Mouse (Mus musculus) left cerebral cortex, postnatal 10 days (tissue): ENCODE data around the gene Ptger2. TPM values are rescaled to one million over a fixed set of nuclear protein-coding genes. Genes with fewer than 3 reads are reported as not detected.

Experiments
- DNase-seq, 2 experiments: peaks; one replicate each; pipeline ENCODE4 v3.0.0; 2021 to 2022; ENCODE audit warnings: low spot score in 2 of 2, mixed read lengths in 1 of 2; ENCODE audit errors: extremely low spot score in 1 of 2
- intact Hi-C: fragments of 180-260 bp; cut with DNase I; formaldehyde crosslinking; loops from one replicate; pipeline ENCODE4 v1.15.1; 2025
- microRNA-seq: library from miRNA; unstranded; fragments of <30 nt; microRNA quantifications from one replicate; pipeline ENCODE4 v1.2.0, GENCODE M21; 2022
- total RNA-seq, 2 experiments: library from RNA; stranded (reverse); gene quantifications; 2 replicates each; pipeline ENCODE4 v1.2.3; 2021

Gene Ptger2
- total RNA-seq, 2 experiments from 2014 or later = 0.57 to 0.66 TPM

- intact Hi-C loops = no loop called here
- DNase-seq = no peak
Measured at GRCm38 (mm10) chr14:45038052-45038451, 50.1 kb downstream of the Ptger2 start.

GRCm38 (mm10) chr14:45040851-45041475, 53.0 kb downstream of the Ptger2 start:
- DNase-seq = no peak
- intact Hi-C loops = no loop called here

- DNase-seq = no peak
- intact Hi-C loops = no loop called here
Measured at GRCm38 (mm10) chr14:45048128-45048527, 60.1 kb downstream of the Ptger2 start.

- peak in 1 of 2 experiments; percentile 5 for DNase-seq
- intact Hi-C loops = loop anchor here (10.0 kb wide), 1 partner anchor 95 kb away; no protein-coding TSS in a partner anchor
Measured at GRCm38 (mm10) chr14:45049689-45050418, 61.9 kb downstream of the Ptger2 start.

- intact Hi-C loops = loop anchor here (10.0 kb wide), 1 partner anchor 94 kb away; no protein-coding TSS in a partner anchor
- no peak for DNase-seq
Measured at GRCm38 (mm10) chr14:45050419-45050776, 62.4 kb downstream of the Ptger2 start.

- intact Hi-C loops = loop anchor here (10.0 kb wide), 1 partner anchor 94 kb away; no protein-coding TSS in a partner anchor
- DNase-seq = no peak
Measured at GRCm38 (mm10) chr14:45051116-45051515, 63.1 kb downstream of the Ptger2 start.

Small RNA genes within 50 kb of the gene (microRNA-seq; reads per million reads assigned to microRNA genes)
- not detected for gene Mir327

Other genes with a start within 250 kb of the Ptger2 start
- under 1 TPM in 1 of 2 experiments, not detected in 1; 0.43 TPM for gene Gm8267, start 237.9 kb upstream of the Ptger2 start, total RNA-seq
- gene Ptgdr, start 128.8 kb upstream of the Ptger2 start, total RNA-seq = under 1 TPM; 0.81 to 0.84 TPM
- 10 to 100 TPM; 23.3 to 26.8 TPM for gene Gpr137c, start 231.5 kb downstream of the Ptger2 start, total RNA-seq
- 10 to 100 TPM; 68.2 to 68.5 TPM for gene Txndc16, start 232.1 kb downstream of the Ptger2 start, total RNA-seq